Mouse (Mus musculus) spleen, adult 2 months (tissue): ENCODE results near the gene Ccdc80.

Experiments used
- CTCF ChIP-seq: fragments of 200-500 bp; IDR thresholded peaks from 2 replicates; pipeline ENCODE4 v1.5.1; 2011; ENCODE audit warnings: mild to moderate bottlenecking, inconsistent platforms; ENCODE audit not compliant: insufficient read depth, insufficient read length, insufficient replicate concordance; ENCODE audit errors: extremely low read depth
- POLR2A ChIP-seq: fragments of 200-500 bp; IDR thresholded peaks from 2 replicates; pipeline ENCODE4 v1.6.1; 2011; ENCODE audit warnings: low read depth, low read length, inconsistent platforms

DNA sequence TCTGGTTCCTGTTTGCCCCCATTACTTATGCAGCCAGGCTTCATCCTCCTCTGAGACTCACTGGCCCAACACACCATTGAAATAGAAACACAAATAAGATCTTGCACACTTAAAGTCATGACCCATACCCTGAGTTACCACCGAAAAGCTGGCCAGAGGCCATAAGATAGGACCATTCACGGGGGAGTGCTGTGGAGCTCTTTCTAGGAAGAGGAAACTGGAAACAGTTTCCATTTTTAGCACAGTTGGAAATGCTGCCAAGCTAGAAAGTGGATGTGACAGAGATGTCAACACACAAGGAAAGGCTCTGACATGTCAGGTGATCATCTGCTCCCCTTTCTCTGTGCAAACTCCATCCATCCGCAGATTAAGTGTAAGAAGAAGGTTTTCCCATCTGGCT is 7.7 kb downstream of the Ccdc80 start:
- TF ChIP-seq CTCF: no peak
- TF ChIP-seq POLR2A: no peak
